In genomic region chr2:91711256-91711925, GRCm38 (mm10) we compare ENCODE assay signal across 8 mouse cellular contexts. TPM values are rescaled to one million over a fixed set of nuclear protein-coding genes. Genes with fewer than 3 reads are reported as not detected.
DNase-seq lines count a peak whose midpoint lies in the region; ATAC-seq and TF ChIP-seq lines count a peak whose summit lies in the region.

No protein-coding gene starts in this region.

- DNase-seq in lung, adult 2 months, result no peak
- no peak for DNase-seq in lung, postnatal 14 days
- peak; percentile 46 for DNase-seq in adipocyte (ENCODE audit: low spot score)
- peak; percentile 3 for DNase-seq in forebrain, postnatal 0 days
- peak; percentile 74 for DNase-seq in lung, postnatal 0 days (ENCODE audit: low spot score)
- DNase-seq in adrenal gland, postnatal 25 days, result no peak
- DNase-seq in cerebellum, adult 11-12 months, result no peak
- DNase-seq in cerebellum, adult 11 months, result no peak

- H3K4me2 ChIP-seq in forebrain, postnatal 0 days (ENCODE audit: low read depth), result peak overlapping the region; percentile 78
- H3K4me2 ChIP-seq in lung, postnatal 0 days (replicated peaks; ENCODE audit: low read depth, low read length), result peak overlapping the region; percentile 73

- no peaks in the 10 kb centered on the region for H3K9me3 ChIP-seq in forebrain, postnatal 0 days (ENCODE audit: low read length)
- no peaks in the 10 kb centered on the region for H3K9me3 ChIP-seq in lung, postnatal 0 days (ENCODE audit: low read length)

- no peak for TF ChIP-seq CTCF in lung, adult 2 months (IDR thresholded peaks at IDR 0.05; ENCODE audit: insufficient read depth, low read length)
- no peak for TF ChIP-seq CTCF in forebrain, postnatal 0 days (IDR thresholded peaks at IDR 0.05; ENCODE audit: low read depth)
- no peak for TF ChIP-seq CTCF in lung, postnatal 0 days (IDR thresholded peaks at IDR 0.05)

- peak overlapping the region; percentile 76 for H3K9ac ChIP-seq in forebrain, postnatal 0 days
- peak overlapping the region; percentile 54 for H3K9ac ChIP-seq in lung, postnatal 0 days (replicated peaks; ENCODE audit: low read depth)

- no peaks in the 10 kb centered on the region for H3K27me3 ChIP-seq in forebrain, postnatal 0 days (ENCODE audit: insufficient read depth, low read length)
- no peaks in the 10 kb centered on the region for H3K27me3 ChIP-seq in lung, postnatal 0 days (replicated peaks; ENCODE audit: insufficient read depth, low read length)

- 0 out of 2 replicates have a peak, but pooled peaks have one; percentile 29 for TF ChIP-seq EP300 in lung, postnatal 0 days (IDR thresholded peaks at IDR 0.05)

- TF ChIP-seq POLR2A in lung, adult 2 months (IDR thresholded peaks at IDR 0.05; ENCODE audit: borderline replicate concordance, extremely low read depth, low read depth, low read length), result no peak

- no peaks in the 10 kb centered on the region; the same call in 1 of the 2 replicates for H3K36me3 ChIP-seq in forebrain, postnatal 0 days (ENCODE audit: insufficient read depth)
- H3K36me3 ChIP-seq in lung, postnatal 0 days (ENCODE audit: insufficient read depth, low read length), result no peaks in the 10 kb centered on the region

- WGBS in lung, adult 2 months, result 3% methylated on average over 8 of the region's 8 CpGs
- WGBS in forebrain, postnatal 0 days, result 3% methylated on average over 8 of the region's 8 CpGs
- WGBS in lung, postnatal 0 days, result 2% methylated on average over 8 of the region's 8 CpGs

- H3K4me3 ChIP-seq in lung, adult 2 months (replicated peaks; ENCODE audit: extremely low read depth, low read depth, low read length), result peak overlapping the region; percentile 100
- peak overlapping the region; percentile 89 for H3K4me3 ChIP-seq in forebrain, postnatal 0 days (ENCODE audit: low read depth, low read length)
- H3K4me3 ChIP-seq in lung, postnatal 0 days (ENCODE audit: low read depth, low read length), result peak overlapping the region; percentile 97

- ATAC-seq in forebrain, postnatal 0 days, result no peak
- peak; percentile 32 for ATAC-seq in lung, postnatal 0 days

- H3K4me1 ChIP-seq in lung, adult 2 months (ENCODE audit: control insufficient read depth, insufficient read depth, low read length), result peaks cover 9% of the 10 kb centered on the region
- peaks cover 7% of the 10 kb centered on the region for H3K4me1 ChIP-seq in forebrain, postnatal 0 days (ENCODE audit: insufficient read depth)
- peaks cover 3% of the 10 kb centered on the region; the same call in 1 of the 2 replicates for H3K4me1 ChIP-seq in lung, postnatal 0 days (ENCODE audit: insufficient read depth, low read depth, low read length)

- peak overlapping the region; percentile 83 for H3K27ac ChIP-seq in forebrain, postnatal 0 days (ENCODE audit: low read depth, low read length)
- H3K27ac ChIP-seq in lung, postnatal 0 days (ENCODE audit: low read length), result peak overlapping the region; percentile 91

RNA-seq across cellular contexts. Expression of gene Harbi1, which starts 0.7 kb away (rescaled TPM):
- polyA plus RNA-seq in lung, adult 2 months (2012; rRNA removed), result 1.9 and 3.5 TPM in 2 replicates
- total RNA-seq in forebrain, postnatal 0 days (2014; rRNA removed), result 13.9 TPM in 2 replicates
- polyA plus RNA-seq in forebrain, postnatal 0 days (2015; fragmentation: Nextera tagmentation; extraction: Ambion mirVana), result 8.3 and 13.2 TPM in 2 replicates
- polyA plus RNA-seq in lung, postnatal 0 days (2015; fragmentation: Nextera tagmentation; extraction: Ambion mirVana), result 11.5 and 12.2 TPM in 2 replicates
- 12.5 and 13.9 TPM in 2 replicates for total RNA-seq in adrenal gland, postnatal 25 days (2021)

RNA-seq across cellular contexts. Expression of gene Atg13, which starts 1.0 kb away (rescaled TPM):
- polyA plus RNA-seq in lung, adult 2 months (2012; rRNA removed), result 31.8 and 40.4 TPM in 2 replicates
- 16.2 and 28.9 TPM in 2 replicates for total RNA-seq in forebrain, postnatal 0 days (2014; rRNA removed)
- polyA plus RNA-seq in forebrain, postnatal 0 days (2015; fragmentation: Nextera tagmentation; extraction: Ambion mirVana), result 29.8 and 29.9 TPM in 2 replicates
- polyA plus RNA-seq in lung, postnatal 0 days (2015; fragmentation: Nextera tagmentation; extraction: Ambion mirVana), result 23.1 and 26.2 TPM in 2 replicates
- total RNA-seq in adrenal gland, postnatal 25 days (2021), result 67.5 and 84.1 TPM in 2 replicates

RNA-seq across cellular contexts. Expression of gene Ambra1, which starts 18.5 kb away (rescaled TPM):
- 16.6 and 20.0 TPM in 2 replicates for polyA plus RNA-seq in lung, adult 2 months (2012; rRNA removed)
- total RNA-seq in forebrain, postnatal 0 days (2014; rRNA removed), result 37.5 and 47.2 TPM in 2 replicates
- 12.5 and 17.0 TPM in 2 replicates for polyA plus RNA-seq in forebrain, postnatal 0 days (2015; fragmentation: Nextera tagmentation; extraction: Ambion mirVana)
- polyA plus RNA-seq in lung, postnatal 0 days (2015; fragmentation: Nextera tagmentation; extraction: Ambion mirVana), result 7.1 and 7.3 TPM in 2 replicates
- 37.2 and 41.0 TPM in 2 replicates for total RNA-seq in adrenal gland, postnatal 25 days (2021)

Comparison
In these comparisons a context has a peak if more than half of its experiments do, and no peak if none do; other contexts are left out.
1. DNase-seq: peak in adipocyte (single experiment), forebrain, postnatal 0 days (single experiment) and lung, postnatal 0 days (single experiment); none in lung, adult 2 months (single experiment), lung, postnatal 14 days (single experiment), adrenal gland, postnatal 25 days (single experiment), cerebellum, adult 11-12 months (single experiment) and cerebellum, adult 11 months (single experiment).
2. Peak in every context shown above with its lines, with median percentiles within 50 percentile points of each other: H3K4me3 ChIP-seq.